Mouse (Mus musculus) MEL (cell line): ENCODE results near the gene Zfp810.

ENCODE experiments used
- BHLHE40 ChIP-seq: IDR thresholded peaks from 2 replicates; pipeline ENCODE4 v1.6.1; 2012; ENCODE audit warnings: low read depth, mild to moderate bottlenecking, inconsistent platforms, low read length, improper control_type of control experiment, borderline replicate concordance
- CTCF ChIP-seq, 3 experiments: IDR thresholded peaks in 2 of 3; conservative IDR thresholded peaks in 1 of 3; 2 replicates each; pipeline ENCODE4 v1.5.1; 2011 to 2012; ENCODE audit warnings: low read length in 3 of 3, low read depth in 2 of 3, mild to moderate bottlenecking in 2 of 3, improper control_type of control experiment in 1 of 3, inconsistent platforms in 1 of 3, mixed read lengths in 1 of 3, moderate library complexity in 1 of 3; ENCODE audit not compliant: control insufficient read depth in 1 of 3, insufficient read depth in 1 of 3, poor library complexity in 1 of 3, severe bottlenecking in 1 of 3
- E2F4 ChIP-seq: IDR thresholded peaks from 2 replicates; pipeline ENCODE4 v1.6.1; 2011; ENCODE audit warnings: low read depth, low read length, improper control_type of control experiment, borderline replicate concordance
- ELF1 ChIP-seq: IDR thresholded peaks from 2 replicates; pipeline ENCODE4 v1.6.1; 2014; ENCODE audit warnings: low read depth, mild to moderate bottlenecking, inconsistent platforms, low read length, improper control_type of control experiment, moderate library complexity
- EP300 ChIP-seq, 2 experiments: IDR thresholded peaks; 2 replicates each; pipeline ENCODE4 v1.6.1; 2011; ENCODE audit warnings: improper control_type of control experiment in 2 of 2, low read length in 2 of 2, low read depth in 1 of 2, mild to moderate bottlenecking in 1 of 2
- GABPA ChIP-seq: IDR thresholded peaks from 2 replicates; pipeline ENCODE4 v1.6.1; 2012; ENCODE audit warnings: low read depth, mild to moderate bottlenecking, inconsistent platforms, low read length, improper control_type of control experiment, moderate library complexity
- MAFK ChIP-seq: IDR thresholded peaks from 2 replicates; pipeline ENCODE4 v1.6.1; 2011; ENCODE audit warnings: low read depth, mild to moderate bottlenecking, low read length, improper control_type of control experiment, borderline replicate concordance
- MAX ChIP-seq: IDR thresholded peaks from 2 replicates; pipeline ENCODE4 v1.6.1; 2011; ENCODE audit warnings: low read length, improper control_type of control experiment
- MAZ ChIP-seq: IDR thresholded peaks from 2 replicates; pipeline ENCODE4 v1.6.1; 2012; ENCODE audit warnings: low read depth, mild to moderate bottlenecking, inconsistent platforms, low read length, improper control_type of control experiment
- MYC ChIP-seq: IDR thresholded peaks from 2 replicates; pipeline ENCODE4 v1.6.1; 2011; ENCODE audit warnings: low read depth, mild to moderate bottlenecking, low read length, improper control_type of control experiment, moderate library complexity
- USF1 ChIP-seq: IDR thresholded peaks from 2 replicates; pipeline ENCODE4 v1.6.1; 2014; ENCODE audit warnings: low read depth, mild to moderate bottlenecking, inconsistent platforms, low read length, improper control_type of control experiment, moderate library complexity
- ZC3H11A ChIP-seq: IDR thresholded peaks from 2 replicates; pipeline ENCODE4 v1.6.1; 2012; ENCODE audit warnings: low read depth, mild to moderate bottlenecking, inconsistent platforms, low read length, improper control_type of control experiment
- ZMIZ1 ChIP-seq: IDR thresholded peaks from 2 replicates; pipeline ENCODE4 v1.6.1; 2012; ENCODE audit warnings: low read depth, mild to moderate bottlenecking, inconsistent platforms, low read length, improper control_type of control experiment, moderate library complexity
- ZNF384 ChIP-seq: IDR thresholded peaks from 2 replicates; pipeline ENCODE4 v1.6.1; 2012; ENCODE audit warnings: low read depth, mild to moderate bottlenecking, inconsistent platforms, low read length, improper control_type of control experiment

GRCm38 (mm10) chr9:22262611-22263010 is 44.8 kb downstream of the Zfp810 start:
- TF ChIP-seq USF1 (no peak), ZNF384 (no peak), CTCF (IDR thresholded peaks at IDR 0.05 in 2 of 3, conservative IDR thresholded peaks at IDR 0.05 in 1 of 3; ENCODE audit: control insufficient read depth in 1 of 3, insufficient read depth in 1 of 3, low read depth in 2 of 3, low read length in 3 of 3, poor library complexity in 1 of 3, severe bottlenecking in 1 of 3) (no peak), MAX (no peak), EP300 (IDR thresholded peaks at IDR 0.05; ENCODE audit: low read depth in 1 of 2, low read length in 2 of 2) (no peak), MAZ (no peak), ZMIZ1 (no peak), E2F4 (no peak), MYC (no peak), ELF1 (no peak), BHLHE40 (no peak), ZC3H11A (no peak), GABPA (no peak), MAFK (no peak)
